Mouse (Mus musculus) embryonic facial prominence, embryonic 12.5 days (tissue): ENCODE results near the gene Esrrg. TPM values are rescaled to one million over a fixed set of nuclear protein-coding genes. Genes with fewer than 3 reads are reported as not detected.

Source experiments
- ATAC-seq: fragments of 200-750 bp; cut with Nextera tagmentation; 2 replicates; pipeline ENCODE4 v1.8.0; 2017; ENCODE audit not compliant: insufficient number of reproducible peaks, insufficient read depth, low FRiP score, low TSS enrichment
- H3K27ac ChIP-seq: fragments of 300-500 bp; sonication (generic); 2 replicates; pipeline ENCODE4 v1.5.1; 2016; ENCODE audit warnings: mild to moderate bottlenecking
- H3K27me3 ChIP-seq: fragments of 300-500 bp; sonication (generic); 2 replicates; pipeline ENCODE4 v1.6.1; 2016; ENCODE audit warnings: mild to moderate bottlenecking, moderate library complexity
- H3K36me3 ChIP-seq: fragments of 300-500 bp; sonication (generic); 2 replicates; pipeline ENCODE4 v1.6.1; 2016; ENCODE audit warnings: mild to moderate bottlenecking
- H3K4me1 ChIP-seq: fragments of 300-500 bp; sonication (generic); 2 replicates; pipeline ENCODE4 v1.6.1; 2016
- H3K4me2 ChIP-seq: fragments of 300-500 bp; sonication (generic); replicated peaks from 2 replicates; pipeline ENCODE4 v1.6.1; 2016; ENCODE audit warnings: mild to moderate bottlenecking, moderate library complexity
- H3K4me3 ChIP-seq: fragments of 300-500 bp; sonication (generic); 2 replicates; pipeline ENCODE4 v1.5.1; 2016; ENCODE audit warnings: mild to moderate bottlenecking
- H3K9ac ChIP-seq: fragments of 300-500 bp; sonication (generic); 2 replicates; pipeline ENCODE4 v1.6.1; 2016; ENCODE audit warnings: mild to moderate bottlenecking, moderate library complexity
- H3K9me3 ChIP-seq: fragments of 300-500 bp; sonication (generic); 2 replicates; pipeline ENCODE4 v1.6.1; 2016; ENCODE audit warnings: mild to moderate bottlenecking, moderate library complexity
- WGBS: fragments of 180-500 bp; shearing (Covaris S2); methylation state at CpG from one replicate; pipeline ENCODE4 v1.1.7; 2016; 5-methylcytosine and 5-hydroxymethylcytosine counted together
- polyA plus RNA-seq: library from polyadenylated mRNA; unstranded; fragments of >200 nt; fragmentation: Nextera tagmentation; extraction: Ambion mirVana; gene quantifications from 2 replicates; pipeline ENCODE4 v1.2.1, GENCODE M21; 2016

Gene Esrrg
- polyA plus RNA-seq, 1 experiment from 2014 or later, result 2.1 TPM

GRCm38 (mm10) chr1:187841629-187842028 lies 233.0 kb downstream of the Esrrg start:
- Histone ChIP-seq H3K4me1 (peaks cover 3% of the 10 kb centered on the region; the same call in 1 of the 2 replicates), H3K36me3 (no peaks in the 10 kb centered on the region), H3K27me3 (no peaks in the 10 kb centered on the region), H3K27ac (no peak overlapping the region), H3K4me2 (no peak overlapping the region), H3K9ac (no peak overlapping the region), H3K9me3 (no peaks in the 10 kb centered on the region), H3K4me3 (no peak overlapping the region)
- WGBS, result 79% methylated on average over 8 of the region's 8 CpGs
- no peak for ATAC-seq

GRCm38 (mm10) chr1:187842702-187843101 lies 234.1 kb downstream of the Esrrg start:
- no peak overlapping the region for H3K4me2 ChIP-seq
- peaks cover 3% of the 10 kb centered on the region; the same call in 1 of the 2 replicates for H3K4me1 ChIP-seq
- no peak overlapping the region for H3K9ac ChIP-seq
- no peaks in the 10 kb centered on the region for H3K36me3 ChIP-seq
- no peak for ATAC-seq
- H3K4me3 ChIP-seq, result no peak overlapping the region
- no peak overlapping the region for H3K27ac ChIP-seq
- H3K9me3 ChIP-seq, result no peaks in the 10 kb centered on the region
- H3K27me3 ChIP-seq, result no peaks in the 10 kb centered on the region
- 93% methylated on average over 5 of the region's 5 CpGs for WGBS

GRCm38 (mm10) chr1:187854148-187854547 lies 245.6 kb downstream of the Esrrg start:
- Histone ChIP-seq H3K9me3 (no peaks in the 10 kb centered on the region), H3K4me3 (no peak overlapping the region), H3K27ac (no peak overlapping the region), H3K9ac (no peak overlapping the region), H3K4me2 (no peak overlapping the region), H3K27me3 (no peaks in the 10 kb centered on the region), H3K36me3 (no peaks in the 10 kb centered on the region), H3K4me1 (no peaks in the 10 kb centered on the region)
- 70% methylated on average over 8 of the region's 8 CpGs for WGBS
- no peak for ATAC-seq

GRCm38 (mm10) chr1:187862339-187862738 lies 253.7 kb downstream of the Esrrg start:
- ATAC-seq, result no peak

GRCm38 (mm10) chr1:187868427-187868826 lies 259.8 kb downstream of the Esrrg start:
- WGBS, result 58% methylated on average over 7 of the region's 7 CpGs
- no peaks in the 10 kb centered on the region for H3K36me3 ChIP-seq
- H3K4me1 ChIP-seq, result no peaks in the 10 kb centered on the region
- H3K27me3 ChIP-seq, result no peaks in the 10 kb centered on the region
- no peak for ATAC-seq
- no peak overlapping the region for H3K9ac ChIP-seq
- H3K9me3 ChIP-seq, result no peaks in the 10 kb centered on the region
- H3K4me3 ChIP-seq, result no peak overlapping the region
- no peak overlapping the region for H3K4me2 ChIP-seq
- no peak overlapping the region for H3K27ac ChIP-seq

More at GRCm38 (mm10) chr1:187862339-187862738, 253.7 kb downstream of the Esrrg start:
- Histone ChIP-seq H3K4me3 (no peak overlapping the region), H3K9me3 (no peaks in the 10 kb centered on the region), H3K27me3 (no peaks in the 10 kb centered on the region), H3K27ac (no peak overlapping the region), H3K4me2 (no peak overlapping the region), H3K36me3 (no peaks in the 10 kb centered on the region), H3K4me1 (0 out of 2 replicates have a peak, but pooled peaks cover 2% of the 10 kb centered on the region), H3K9ac (no peak overlapping the region)
- 60% methylated on average over 5 of the region's 5 CpGs for WGBS

GRCm38 (mm10) chr1:187872208-187872607 lies 263.6 kb downstream of the Esrrg start:
- Histone ChIP-seq H3K4me2 (no peak overlapping the region), H3K4me1 (no peaks in the 10 kb centered on the region), H3K27ac (no peak overlapping the region), H3K4me3 (no peak overlapping the region), H3K36me3 (no peaks in the 10 kb centered on the region), H3K9ac (no peak overlapping the region), H3K9me3 (no peaks in the 10 kb centered on the region), H3K27me3 (no peaks in the 10 kb centered on the region)
- no peak for ATAC-seq
- WGBS, result 53% methylated on average over 8 of the region's 8 CpGs

GRCm38 (mm10) chr1:187872744-187873143 lies 264.2 kb downstream of the Esrrg start:
- H3K4me3 ChIP-seq, result no peak overlapping the region
- H3K9ac ChIP-seq, result no peak overlapping the region
- WGBS, result 54% methylated on average over 6 of the region's 6 CpGs
- H3K4me1 ChIP-seq, result no peaks in the 10 kb centered on the region
- no peak overlapping the region for H3K4me2 ChIP-seq
- no peaks in the 10 kb centered on the region for H3K9me3 ChIP-seq
- H3K27ac ChIP-seq, result no peak overlapping the region
- ATAC-seq, result no peak
- no peaks in the 10 kb centered on the region for H3K36me3 ChIP-seq
- H3K27me3 ChIP-seq, result no peaks in the 10 kb centered on the region

- no peak overlapping the region for H3K27ac ChIP-seq
- no peak for ATAC-seq
- no peaks in the 10 kb centered on the region for H3K9me3 ChIP-seq
- no peak overlapping the region for H3K4me3 ChIP-seq
- H3K9ac ChIP-seq, result no peak overlapping the region
- no peaks in the 10 kb centered on the region for H3K27me3 ChIP-seq
- H3K4me2 ChIP-seq, result no peak overlapping the region
- no peaks in the 10 kb centered on the region for H3K36me3 ChIP-seq
- WGBS, result 83% methylated on average over 2 of the region's 2 CpGs
- H3K4me1 ChIP-seq, result no peaks in the 10 kb centered on the region
Observed at GRCm38 (mm10) chr1:187873770-187874169, 265.2 kb downstream of the Esrrg start.

- Histone ChIP-seq H3K27me3 (no peaks in the 10 kb centered on the region), H3K27ac (no peak overlapping the region), H3K9me3 (no peaks in the 10 kb centered on the region), H3K4me3 (no peak overlapping the region), H3K9ac (no peak overlapping the region), H3K36me3 (no peaks in the 10 kb centered on the region), H3K4me1 (0 out of 2 replicates have a peak, but pooled peaks cover under 1% of the 10 kb centered on the region), H3K4me2 (no peak overlapping the region)
- WGBS, result 87% methylated on average over 6 of the region's 6 CpGs
- no peak for ATAC-seq
Observed at GRCm38 (mm10) chr1:187887270-187887669, 278.7 kb downstream of the Esrrg start.

- 73% methylated on average over 8 of the region's 8 CpGs for WGBS
- ATAC-seq, result no peak
- H3K9me3 ChIP-seq, result no peaks in the 10 kb centered on the region
- H3K36me3 ChIP-seq, result no peaks in the 10 kb centered on the region
- H3K27me3 ChIP-seq, result no peaks in the 10 kb centered on the region
- H3K9ac ChIP-seq, result no peak overlapping the region
- H3K4me2 ChIP-seq, result no peak overlapping the region
- H3K27ac ChIP-seq, result no peak overlapping the region
- no peaks in the 10 kb centered on the region for H3K4me1 ChIP-seq
- no peak overlapping the region for H3K4me3 ChIP-seq
Observed at GRCm38 (mm10) chr1:187888142-187888541, 279.6 kb downstream of the Esrrg start.

GRCm38 (mm10) chr1:187889096-187889495 lies 280.5 kb downstream of the Esrrg start:
- Histone ChIP-seq H3K27me3 (no peaks in the 10 kb centered on the region), H3K27ac (no peak overlapping the region), H3K36me3 (no peaks in the 10 kb centered on the region), H3K4me2 (no peak overlapping the region), H3K9ac (no peak overlapping the region), H3K4me3 (no peak overlapping the region), H3K9me3 (no peaks in the 10 kb centered on the region), H3K4me1 (no peaks in the 10 kb centered on the region)
- no peak for ATAC-seq
- 88% methylated on average over 4 of the region's 4 CpGs for whole genome bisulfite sequencing

GRCm38 (mm10) chr1:187891262-187891661 lies 282.7 kb downstream of the Esrrg start:
- no peak overlapping the region for H3K27ac ChIP-seq
- ATAC-seq, result no peak
- H3K27me3 ChIP-seq, result no peaks in the 10 kb centered on the region
- no peaks in the 10 kb centered on the region for H3K4me1 ChIP-seq
- no peaks in the 10 kb centered on the region for H3K36me3 ChIP-seq
- no peak overlapping the region for H3K4me3 ChIP-seq
- H3K9ac ChIP-seq, result no peak overlapping the region
- H3K4me2 ChIP-seq, result no peak overlapping the region
- 78% methylated on average over 9 of the region's 9 CpGs for WGBS
- H3K9me3 ChIP-seq, result no peaks in the 10 kb centered on the region

- Histone ChIP-seq H3K4me3 (no peak overlapping the region), H3K9ac (no peak overlapping the region), H3K27me3 (no peaks in the 10 kb centered on the region), H3K27ac (no peak overlapping the region), H3K4me2 (no peak overlapping the region), H3K4me1 (0 out of 2 replicates have a peak, but pooled peaks cover 4% of the 10 kb centered on the region), H3K36me3 (no peaks in the 10 kb centered on the region), H3K9me3 (no peaks in the 10 kb centered on the region)
- ATAC-seq, result no peak
- WGBS, result 52% methylated on average over 1 of the region's 1 CpGs
Observed at GRCm38 (mm10) chr1:187895459-187895858, 286.9 kb downstream of the Esrrg start.
